Mouse (Mus musculus): ENCODE data around the gene Rhot1. TPM values are rescaled to one million over a fixed set of nuclear protein-coding genes. Genes with fewer than 3 reads are reported as not detected.

Rhot1 gene
- polyA plus RNA-seq, 1 experiment from 2014 or later, result 63.3 TPM

DNA sequence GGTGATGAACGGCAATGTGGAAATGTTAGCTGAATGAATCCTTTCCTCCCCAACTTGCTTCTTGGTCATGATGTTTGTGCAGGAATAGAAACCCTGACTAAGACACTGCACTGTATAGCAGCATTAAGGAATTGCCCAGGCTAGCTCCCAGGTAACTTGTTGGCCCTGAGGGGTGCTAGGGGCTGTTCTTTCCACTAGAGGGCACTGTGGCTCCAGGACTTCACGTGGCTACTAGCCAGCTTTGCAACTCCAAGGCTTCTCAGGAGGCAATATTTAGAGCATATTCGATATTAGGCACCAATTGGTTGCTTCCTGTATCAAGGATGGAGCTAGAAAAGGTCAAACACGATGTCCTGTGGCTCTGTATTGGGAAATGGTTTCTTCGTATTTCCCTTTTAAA, 78.3 kb downstream of the Rhot1 start:
- H3K36me3 ChIP-seq (ENCODE audit: insufficient read depth), result no peaks in the 10 kb centered on the region
- no peak overlapping the region for H3K27ac ChIP-seq (ENCODE audit: low read depth)
- DNase-seq, result peak; percentile 86
- no peaks in the 10 kb centered on the region for H3K27me3 ChIP-seq (ENCODE audit: insufficient read depth, low read length)
- no peak overlapping the region for H3K4me2 ChIP-seq
- H3K4me1 ChIP-seq (ENCODE audit: insufficient read depth), result no peaks in the 10 kb centered on the region
- no peak overlapping the region for H3K4me3 ChIP-seq (ENCODE audit: low read depth, low read length)
- no peak for ATAC-seq (ENCODE audit: insufficient read depth)
- no peak overlapping the region for H3K9ac ChIP-seq
- TF ChIP-seq CTCF (IDR thresholded peaks at IDR 0.05; ENCODE audit: low read depth), result peak; percentile 87
- no peaks in the 10 kb centered on the region for H3K9me3 ChIP-seq (ENCODE audit: low read depth, low read length)
- 15% methylated on average over 5 of the region's 5 CpGs for WGBS

DNA sequence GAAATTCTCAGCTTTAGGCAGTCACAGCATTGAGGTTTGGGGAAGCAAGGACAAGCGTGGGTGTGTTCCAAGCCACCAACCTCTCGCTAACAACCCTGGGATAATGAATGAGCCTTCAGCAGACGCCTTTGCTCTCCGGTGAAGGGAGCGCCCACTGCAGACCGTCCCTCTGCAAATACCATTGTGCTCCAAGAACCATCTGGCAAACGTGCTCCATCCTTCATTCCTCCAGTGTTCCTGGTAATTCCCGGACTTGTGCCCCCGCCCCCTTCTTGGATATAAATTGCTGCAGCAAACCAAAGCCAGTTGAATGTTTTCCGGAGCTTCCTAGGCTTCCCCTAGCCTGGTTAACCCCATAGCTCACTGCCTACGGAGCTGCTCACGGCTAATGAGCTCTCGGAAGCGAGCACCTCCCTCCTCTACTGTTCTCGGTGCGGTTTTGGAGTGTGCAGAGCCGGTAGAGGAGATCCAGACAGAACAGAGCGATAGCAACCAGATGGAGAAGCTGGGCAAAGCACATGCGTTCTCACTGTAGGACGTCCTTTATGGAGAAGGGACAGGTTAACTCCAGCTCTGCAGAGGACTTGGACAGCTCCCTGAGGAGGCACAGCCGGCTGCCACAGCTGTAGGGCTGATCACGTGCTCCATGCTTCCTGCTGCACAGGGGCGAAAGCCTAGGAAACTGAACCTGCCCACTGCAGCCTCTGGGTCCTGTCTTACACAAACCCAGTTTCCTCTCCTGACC, 81.1 kb downstream of the Rhot1 start:
- Histone ChIP-seq H3K27me3 (ENCODE audit: insufficient read depth, low read length) (peaks cover 3% of the 10 kb centered on the region; the same call in 1 of the 2 replicates), H3K9me3 (ENCODE audit: low read depth, low read length) (no peaks in the 10 kb centered on the region), H3K36me3 (ENCODE audit: insufficient read depth) (no peaks in the 10 kb centered on the region), H3K4me1 (ENCODE audit: insufficient read depth) (no peaks in the 10 kb centered on the region), H3K27ac (ENCODE audit: low read depth) (no peak overlapping the region), H3K4me2 (peak overlapping the region; percentile 60), H3K9ac (no peak overlapping the region), H3K4me3 (ENCODE audit: low read depth, low read length) (peak overlapping the region; percentile 16; the same call in 1 of the 2 replicates)
- 1% methylated on average over 23 of the region's 23 CpGs for WGBS
- DNase-seq, result peak; percentile 80
- no peak for TF ChIP-seq CTCF (IDR thresholded peaks at IDR 0.05; ENCODE audit: low read depth)
- ATAC-seq (ENCODE audit: insufficient read depth), result peak; percentile 92; the same call in 1 of the 2 replicates

DNA sequence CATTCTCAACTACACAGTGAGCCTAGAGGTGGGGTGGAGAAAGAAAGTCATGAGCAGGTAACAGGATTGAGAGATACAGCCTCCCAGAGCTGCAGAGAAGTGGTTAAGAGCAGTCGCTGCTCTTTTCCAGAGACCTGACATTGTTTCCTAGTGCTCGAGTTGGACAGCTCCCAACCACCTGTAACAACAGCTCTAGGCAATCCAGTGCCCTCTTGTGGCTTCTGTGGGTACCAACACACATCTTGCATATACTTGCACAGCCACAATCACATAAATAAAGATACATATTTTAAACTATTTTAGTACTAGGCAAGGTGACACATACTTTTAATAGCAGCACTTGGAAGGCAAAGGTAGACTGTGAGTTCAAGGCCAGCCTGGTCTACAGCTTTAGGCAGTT, 82.2 kb downstream of the Rhot1 start:
- no peaks in the 10 kb centered on the region for H3K4me1 ChIP-seq (ENCODE audit: insufficient read depth)
- no peak overlapping the region for H3K9ac ChIP-seq
- no peak overlapping the region for H3K27ac ChIP-seq (ENCODE audit: low read depth)
- no peak overlapping the region for H3K4me3 ChIP-seq (ENCODE audit: low read depth, low read length)
- WGBS, result 68% methylated on average over 2 of the region's 2 CpGs
- DNase-seq, result no peak
- no peaks in the 10 kb centered on the region for H3K9me3 ChIP-seq (ENCODE audit: low read depth, low read length)
- no peaks in the 10 kb centered on the region for H3K36me3 ChIP-seq (ENCODE audit: insufficient read depth)
- no peak for ATAC-seq (ENCODE audit: insufficient read depth)
- TF ChIP-seq CTCF (IDR thresholded peaks at IDR 0.05; ENCODE audit: low read depth), result peak; percentile 24; the same call in 1 of the 2 replicates
- no peak overlapping the region for H3K4me2 ChIP-seq
- H3K27me3 ChIP-seq (ENCODE audit: insufficient read depth, low read length), result peaks cover 9% of the 10 kb centered on the region

DNA sequence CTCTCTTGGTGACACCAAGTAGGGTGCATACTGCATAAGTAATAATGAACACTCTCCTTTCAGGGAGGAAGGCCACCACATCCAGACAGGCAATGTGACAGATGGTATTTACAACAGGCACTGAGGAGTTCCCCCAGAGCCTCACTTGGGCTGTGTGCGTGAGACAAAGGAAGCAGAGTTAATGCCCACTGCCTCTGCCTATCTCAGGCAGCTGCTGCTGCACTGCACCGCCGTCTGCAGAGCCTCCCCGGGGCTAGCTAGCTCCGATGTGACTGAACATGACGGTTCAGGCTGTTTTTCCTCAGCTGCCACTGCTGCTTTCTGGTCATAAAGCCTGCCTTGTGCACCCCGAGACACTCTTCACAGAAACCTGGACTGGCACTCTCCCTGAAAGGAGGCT, 83.6 kb downstream of the Rhot1 start:
- H3K9me3 ChIP-seq (ENCODE audit: low read depth, low read length), result no peaks in the 10 kb centered on the region
- H3K4me1 ChIP-seq (ENCODE audit: insufficient read depth), result no peaks in the 10 kb centered on the region
- 55% methylated on average over 7 of the region's 7 CpGs for WGBS
- no peak overlapping the region for H3K4me3 ChIP-seq (ENCODE audit: low read depth, low read length)
- H3K36me3 ChIP-seq (ENCODE audit: insufficient read depth), result no peaks in the 10 kb centered on the region
- ATAC-seq (ENCODE audit: insufficient read depth) (no peak), DNase-seq (no peak)
- no peak for TF ChIP-seq CTCF (IDR thresholded peaks at IDR 0.05; ENCODE audit: low read depth)
- no peak overlapping the region for H3K9ac ChIP-seq
- H3K27ac ChIP-seq (ENCODE audit: low read depth), result no peak overlapping the region
- no peak overlapping the region for H3K4me2 ChIP-seq
- peaks cover 11% of the 10 kb centered on the region for H3K27me3 ChIP-seq (ENCODE audit: insufficient read depth, low read length)

DNA sequence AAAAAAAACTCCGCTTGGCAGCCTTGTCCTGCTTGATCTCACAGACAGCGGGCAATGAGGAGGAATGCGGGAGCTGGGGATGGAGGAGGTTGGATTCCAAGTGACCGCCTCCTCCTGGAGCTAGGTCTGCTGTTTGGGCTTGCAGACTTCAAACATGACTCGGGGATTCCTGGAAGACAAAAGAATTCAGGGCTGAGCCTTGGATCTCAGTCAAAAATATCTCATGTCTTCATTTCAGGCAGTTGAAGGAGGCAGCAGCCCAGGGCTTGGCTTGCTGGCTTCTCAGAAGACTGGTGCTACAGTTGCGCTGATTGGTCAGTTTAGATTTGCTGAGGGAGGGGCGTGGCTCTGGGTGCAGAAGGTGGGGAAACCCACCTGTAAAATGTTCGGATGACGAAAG, 86.2 kb downstream of the Rhot1 start:
- Histone ChIP-seq H3K27ac (ENCODE audit: low read depth) (no peak overlapping the region), H3K9me3 (ENCODE audit: low read depth, low read length) (no peaks in the 10 kb centered on the region), H3K27me3 (ENCODE audit: insufficient read depth, low read length) (peaks cover 27% of the 10 kb centered on the region), H3K9ac (no peak overlapping the region), H3K36me3 (ENCODE audit: insufficient read depth) (no peaks in the 10 kb centered on the region), H3K4me2 (no peak overlapping the region), H3K4me1 (ENCODE audit: insufficient read depth) (peaks cover 4% of the 10 kb centered on the region), H3K4me3 (ENCODE audit: low read depth, low read length) (no peak overlapping the region)
- WGBS, result 20% methylated on average over 9 of the region's 9 CpGs
- DNase-seq, result peak; percentile 53
- ATAC-seq (ENCODE audit: insufficient read depth), result no peak
- TF ChIP-seq CTCF (IDR thresholded peaks at IDR 0.05; ENCODE audit: low read depth), result no peak

DNA sequence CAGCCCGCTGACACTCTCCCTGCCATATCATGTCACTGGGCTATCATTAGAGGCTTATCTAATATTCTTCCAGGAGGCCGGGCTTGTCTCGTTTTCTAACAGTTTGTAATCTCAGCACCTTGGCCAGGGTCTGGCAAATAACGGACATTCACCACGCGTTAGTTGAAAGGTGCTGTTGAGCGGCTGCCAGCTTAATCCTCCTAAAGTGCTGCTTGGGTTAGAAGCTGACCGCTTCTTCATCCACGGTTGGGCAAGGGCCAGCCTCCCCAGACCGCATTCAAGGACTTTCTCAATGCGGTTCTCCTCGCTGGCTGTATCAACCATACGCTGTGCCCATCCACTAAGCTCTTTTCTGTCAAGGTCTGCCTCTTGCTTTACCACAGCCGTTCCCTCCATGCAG, 87.0 kb downstream of the Rhot1 start:
- Histone ChIP-seq H3K27ac (ENCODE audit: low read depth) (no peak overlapping the region), H3K4me2 (no peak overlapping the region), H3K27me3 (ENCODE audit: insufficient read depth, low read length) (peaks cover 34% of the 10 kb centered on the region), H3K9me3 (ENCODE audit: low read depth, low read length) (no peaks in the 10 kb centered on the region), H3K4me1 (ENCODE audit: insufficient read depth) (peaks cover 7% of the 10 kb centered on the region), H3K4me3 (ENCODE audit: low read depth, low read length) (no peak overlapping the region), H3K9ac (no peak overlapping the region), H3K36me3 (ENCODE audit: insufficient read depth) (no peaks in the 10 kb centered on the region)
- no peak for ATAC-seq (ENCODE audit: insufficient read depth)
- 15% methylated on average over 14 of the region's 14 CpGs for WGBS
- TF ChIP-seq CTCF (IDR thresholded peaks at IDR 0.05; ENCODE audit: low read depth), result no peak
- DNase-seq, result peak; percentile 38

DNA sequence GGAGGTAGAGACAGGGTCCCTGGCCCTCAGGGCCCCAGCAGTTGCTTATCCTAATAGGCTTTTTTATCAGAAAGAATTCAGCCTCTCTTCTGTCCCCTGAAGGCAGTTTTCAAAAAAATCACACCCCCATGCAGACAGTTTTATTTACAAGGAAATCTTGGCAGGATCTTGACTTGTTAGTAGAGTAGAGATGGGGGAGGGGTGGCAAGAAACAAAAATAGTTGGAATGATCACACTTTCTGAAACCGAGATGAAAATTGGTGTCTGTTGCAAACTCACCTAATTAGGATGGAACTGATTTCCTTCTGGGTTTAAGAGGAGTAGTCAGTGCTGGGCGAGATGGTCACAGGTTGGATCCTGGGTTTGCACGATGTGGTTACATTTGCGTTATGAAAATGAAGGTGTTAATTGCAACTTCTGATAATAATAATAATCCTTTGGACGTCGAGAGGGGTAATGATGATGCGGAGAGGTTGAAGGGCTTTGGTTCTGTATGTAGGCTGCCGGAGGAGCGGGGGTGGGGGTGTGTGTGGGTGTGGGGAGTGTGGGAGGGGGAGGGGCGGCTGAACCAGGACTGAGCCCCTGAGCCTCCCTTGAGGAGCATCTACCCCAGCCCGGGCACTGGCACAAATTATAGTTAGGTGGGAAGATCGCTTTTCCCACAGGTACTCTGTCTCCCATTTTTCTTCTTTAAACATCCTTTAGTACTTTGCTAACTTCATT, 90.9 kb downstream of the Rhot1 start:
- peak overlapping the region; percentile 99 for H3K4me2 ChIP-seq
- TF ChIP-seq CTCF (IDR thresholded peaks at IDR 0.05; ENCODE audit: low read depth), result no peak
- H3K9ac ChIP-seq, result no peak overlapping the region
- DNase-seq, result peak; percentile 41
- H3K9me3 ChIP-seq (ENCODE audit: low read depth, low read length), result no peaks in the 10 kb centered on the region
- H3K4me3 ChIP-seq (ENCODE audit: low read depth, low read length), result peak overlapping the region; percentile 63
- ATAC-seq (ENCODE audit: insufficient read depth), result no peak
- 8% methylated on average over 12 of the region's 12 CpGs for WGBS
- no peaks in the 10 kb centered on the region for H3K36me3 ChIP-seq (ENCODE audit: insufficient read depth)
- H3K27me3 ChIP-seq (ENCODE audit: insufficient read depth, low read length), result peaks cover 48% of the 10 kb centered on the region
- H3K27ac ChIP-seq (ENCODE audit: low read depth), result no peak overlapping the region
- H3K4me1 ChIP-seq (ENCODE audit: insufficient read depth), result peaks cover 15% of the 10 kb centered on the region

Data from lung, embryonic 14.5 days (tissue).